Mouse (Mus musculus): Measurements from ENCODE around the gene Tbc1d30.

Gene Tbc1d30

GRCm38 (mm10) chr10:121227403-121227802 lies 123.7 kb downstream of the Tbc1d30 start:
- no peak for DNase-seq (ENCODE audit: low read depth, low spot score)

GRCm38 (mm10) chr10:121225636-121226035 lies 125.4 kb downstream of the Tbc1d30 start:
- no peak for DNase-seq (ENCODE audit: low read depth, low spot score)

GRCm38 (mm10) chr10:121222881-121223280 lies 128.2 kb downstream of the Tbc1d30 start:
- no peak for DNase-seq (ENCODE audit: low read depth, low spot score)

GRCm38 (mm10) chr10:121218616-121219015 lies 132.5 kb downstream of the Tbc1d30 start:
- DNase-seq (ENCODE audit: low read depth, low spot score) = no peak

- DNase-seq (ENCODE audit: low read depth, low spot score) = no peak
These were observed 134.3 kb downstream of the Tbc1d30 start for GRCm38 (mm10) chr10:121216804-121217203.
